Mouse (Mus musculus) embryonic fibroblast, embryonic 13.5 days (primary cell): ENCODE results near the gene Pmm2. TPM values are rescaled to one million over a fixed set of nuclear protein-coding genes. Genes with fewer than 3 reads are reported as not detected.

Source experiments
- H3K27ac ChIP-seq: 2 replicates; pipeline ENCODE4 v1.5.1; 2012; ENCODE audit warnings: low read length, control low read depth, inconsistent platforms; ENCODE audit not compliant: insufficient read depth
- H3K4me1 ChIP-seq: 2 replicates; pipeline ENCODE4 v1.6.1; 2011; ENCODE audit warnings: low read length; ENCODE audit not compliant: control insufficient read depth, insufficient read depth
- H3K4me3 ChIP-seq: 2 replicates; pipeline ENCODE4 v1.5.1; 2011; ENCODE audit warnings: mild to moderate bottlenecking, control low read depth, low read length; ENCODE audit not compliant: insufficient read depth
- CTCF ChIP-seq: IDR thresholded peaks from 2 replicates; pipeline ENCODE4 v1.5.1; 2011; ENCODE audit warnings: mild to moderate bottlenecking, control low read depth, low read length, moderate library complexity, borderline replicate concordance; ENCODE audit not compliant: insufficient read depth
- POLR2A ChIP-seq: IDR thresholded peaks from 2 replicates; pipeline ENCODE4 v1.6.1; 2011; ENCODE audit warnings: low read depth, mild to moderate bottlenecking, control low read depth, low read length, moderate library complexity
- polyA plus RNA-seq: library from polyadenylated mRNA; stranded (reverse); fragments of >200 nt; gene quantifications from 2 replicates; pipeline ENCODE4 v1.2.4, GENCODE M21; 2011; ENCODE audit warnings: low read depth; ENCODE audit not compliant: missing spikeins, insufficient read length

The Pmm2 gene
- polyA plus RNA-seq, 1 experiment: 46.7 TPM

DNA sequence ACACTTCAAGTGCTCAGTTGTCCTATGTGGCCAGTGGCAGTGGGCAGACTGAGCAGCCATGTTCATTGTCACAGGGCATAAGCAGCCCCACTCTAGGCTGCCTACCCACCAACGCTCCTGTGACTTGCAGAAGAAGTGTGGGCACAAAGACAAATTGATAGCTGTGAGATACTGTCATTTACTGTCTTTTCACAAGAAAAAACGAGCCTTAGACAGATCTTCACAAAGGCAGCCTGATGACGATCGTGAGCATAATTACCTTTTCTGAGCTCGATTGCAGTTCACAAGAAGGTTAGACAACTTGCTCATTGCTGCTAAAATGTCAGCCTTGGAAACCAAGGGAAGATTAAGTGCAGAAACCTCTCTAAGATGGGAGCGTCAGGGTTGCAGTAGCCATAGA lies 17.6 kb downstream of the Pmm2 start:
- Histone ChIP-seq H3K27ac (no peak overlapping the region), H3K4me3 (no peak overlapping the region), H3K4me1 (no peaks in the 10 kb centered on the region)
- no peak for TF ChIP-seq CTCF
- no peak for TF ChIP-seq POLR2A

DNA sequence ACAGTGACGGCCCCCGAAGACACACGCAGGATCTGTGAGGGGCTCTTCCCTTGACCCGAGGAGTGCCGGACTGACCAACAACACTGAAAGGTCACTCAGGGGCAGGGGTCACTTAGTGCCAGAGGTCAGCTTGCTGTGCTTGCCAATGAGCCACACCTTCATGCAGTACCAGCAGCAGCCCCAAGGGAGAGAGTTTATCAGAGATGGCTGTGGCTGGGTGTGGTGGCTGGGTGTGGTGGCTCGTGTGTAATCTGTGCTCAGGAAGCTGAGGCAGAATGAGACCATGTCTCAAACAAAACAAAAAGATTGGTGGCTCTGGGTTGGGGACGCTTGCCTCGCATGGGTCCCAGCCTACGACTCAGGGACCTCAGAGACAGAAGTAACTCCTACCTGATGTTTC lies 18.1 kb downstream of the Pmm2 start:
- Histone ChIP-seq H3K27ac (no peak overlapping the region), H3K4me3 (no peak overlapping the region)
- TF ChIP-seq CTCF: no peak
- TF ChIP-seq POLR2A: no peak

DNA sequence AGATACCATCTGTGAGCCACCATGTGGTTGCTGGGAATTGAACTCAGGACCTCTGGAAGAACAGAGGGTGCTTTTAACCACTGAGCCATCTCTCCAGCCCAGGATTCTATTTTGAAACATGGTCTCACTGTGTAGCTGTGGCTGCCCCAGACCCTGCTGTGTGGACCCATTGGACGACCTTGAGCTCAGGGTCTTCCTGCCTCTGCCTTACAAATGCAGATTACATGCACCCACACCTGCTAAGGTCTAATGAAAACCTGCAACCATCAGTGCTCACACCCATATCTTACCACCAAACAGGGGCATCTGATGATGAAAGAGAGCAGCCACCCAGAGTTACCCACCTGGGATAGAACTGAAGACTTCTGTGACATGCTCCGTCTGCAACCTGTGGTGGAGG lies 18.8 kb downstream of the Pmm2 start:
- Histone ChIP-seq H3K4me3 (no peak overlapping the region), H3K4me1 (no peaks in the 10 kb centered on the region), H3K27ac (no peak overlapping the region)
- no peak for TF ChIP-seq POLR2A
- TF ChIP-seq CTCF: no peak

More for the DNA sequence above, 18.1 kb downstream of the Pmm2 start:
- no peaks in the 10 kb centered on the region for H3K4me1 ChIP-seq

DNA sequence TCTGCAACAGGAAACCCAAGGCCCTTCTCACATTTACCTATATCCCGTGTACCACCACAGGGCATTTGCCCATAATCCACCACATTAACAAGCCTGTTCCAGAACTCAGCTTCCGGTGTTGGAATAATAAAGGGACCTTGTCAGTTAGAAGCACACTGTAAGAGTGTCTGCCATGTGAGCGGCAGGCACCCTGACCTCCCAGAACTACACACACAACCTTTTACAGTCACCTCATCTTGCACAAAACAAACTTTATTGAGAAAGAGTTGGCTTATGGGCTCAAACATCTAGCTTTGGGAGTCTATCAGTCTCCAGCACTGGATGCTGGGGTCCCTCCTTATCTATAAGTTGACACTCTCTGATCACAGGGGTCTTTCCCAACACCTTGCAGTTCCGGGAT lies 20.9 kb downstream of the Pmm2 start:
- Histone ChIP-seq H3K27ac (no peak overlapping the region), H3K4me1 (no peaks in the 10 kb centered on the region; the same call in 1 of the 2 replicates), H3K4me3 (no peak overlapping the region)
- TF ChIP-seq CTCF: no peak
- TF ChIP-seq POLR2A: no peak

DNA sequence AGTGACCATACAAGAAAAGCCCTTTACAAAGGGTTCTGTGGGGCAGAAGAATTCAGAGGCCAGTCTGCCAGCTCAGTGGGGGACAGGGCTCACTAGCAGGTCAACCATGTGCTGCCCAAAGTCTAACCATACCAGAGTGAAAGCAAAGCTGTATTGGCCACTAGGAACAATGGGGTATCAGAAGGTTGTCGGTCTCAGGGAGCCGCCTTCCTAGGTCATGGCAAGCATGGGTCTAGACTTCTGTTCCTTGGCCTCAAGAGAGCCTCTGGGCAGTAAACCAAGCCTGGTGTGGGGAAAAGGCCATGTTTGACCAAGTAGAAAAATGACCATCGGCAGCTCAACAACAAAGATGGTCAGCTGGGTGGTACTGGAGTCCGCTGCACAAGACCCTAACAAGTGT lies 21.3 kb downstream of the Pmm2 start:
- no peaks in the 10 kb centered on the region; the same call in 1 of the 2 replicates for H3K4me1 ChIP-seq
- TF ChIP-seq CTCF (no peak), POLR2A (no peak)
- no peak overlapping the region for H3K27ac ChIP-seq
- H3K4me3 ChIP-seq: no peak overlapping the region

DNA sequence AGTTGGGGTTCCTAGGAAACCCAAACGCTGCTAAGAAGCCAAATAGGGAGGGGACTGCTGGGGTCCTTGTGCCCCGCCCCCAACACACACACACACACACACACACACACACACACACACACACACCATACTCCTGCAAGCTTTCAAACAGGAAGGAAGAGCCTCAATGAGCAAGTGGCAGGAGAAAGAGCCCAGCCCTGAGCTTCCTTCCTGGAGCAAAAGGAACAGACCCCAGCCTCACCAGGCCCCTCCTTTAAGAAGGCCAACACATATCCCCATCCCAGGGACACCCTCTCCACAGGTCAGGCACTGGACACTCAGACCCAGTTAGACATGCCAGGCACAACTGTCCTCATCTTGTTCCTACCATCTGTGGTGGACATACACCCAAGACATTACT lies 25.5 kb downstream of the Pmm2 start:
- TF ChIP-seq POLR2A (no peak), CTCF (no peak)
- Histone ChIP-seq H3K4me3 (no peak overlapping the region), H3K4me1 (peaks cover 13% of the 10 kb centered on the region), H3K27ac (no peak overlapping the region)

DNA sequence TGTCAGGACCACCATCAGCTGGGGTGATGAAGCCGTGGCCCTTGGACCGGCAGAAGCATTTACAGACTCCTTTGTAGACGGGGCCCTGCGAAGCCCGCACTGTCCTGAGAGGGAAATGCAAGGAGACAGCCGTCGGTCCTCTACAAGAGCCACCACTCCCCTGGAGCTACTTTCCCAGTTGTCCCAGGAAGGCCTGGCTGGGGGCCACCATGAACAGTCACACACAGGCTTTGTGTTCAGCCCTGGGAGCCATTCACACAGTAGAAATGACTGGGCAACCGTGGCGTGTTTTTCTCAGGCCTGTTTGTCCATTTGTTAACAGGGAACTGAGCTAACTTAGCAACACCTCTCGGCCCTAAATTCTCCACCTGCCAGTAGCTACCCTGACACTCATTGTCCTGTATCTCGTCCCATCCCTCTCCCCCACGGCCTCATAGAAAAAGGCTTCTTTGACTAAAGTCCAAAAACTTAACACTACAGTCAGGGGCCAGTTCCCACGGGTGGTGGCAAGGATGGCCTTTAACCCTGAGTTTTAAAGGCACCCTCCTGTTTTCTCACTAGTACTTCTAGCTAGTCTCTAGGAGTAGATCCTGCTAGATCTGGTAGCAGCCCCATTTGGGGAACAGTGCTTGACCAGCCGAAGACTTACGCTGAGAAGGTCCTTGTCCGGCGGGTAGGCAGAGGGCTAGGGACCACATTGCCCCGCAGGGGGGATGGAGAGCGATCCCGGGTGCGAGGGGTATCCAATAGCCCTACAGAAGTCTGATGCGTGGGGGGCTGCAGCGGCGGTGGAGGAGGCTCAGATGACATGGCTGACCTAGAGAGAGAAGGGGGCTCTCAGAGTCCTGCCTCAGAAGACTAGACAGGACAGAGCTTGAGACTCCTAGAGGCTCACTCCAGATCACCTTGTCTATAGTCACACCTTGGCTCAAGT lies 26.4 kb downstream of the Pmm2 start:
- Histone ChIP-seq H3K4me3 (no peak overlapping the region), H3K4me1 (peaks cover 14% of the 10 kb centered on the region), H3K27ac (no peak overlapping the region)
- TF ChIP-seq POLR2A (no peak), CTCF (no peak)

DNA sequence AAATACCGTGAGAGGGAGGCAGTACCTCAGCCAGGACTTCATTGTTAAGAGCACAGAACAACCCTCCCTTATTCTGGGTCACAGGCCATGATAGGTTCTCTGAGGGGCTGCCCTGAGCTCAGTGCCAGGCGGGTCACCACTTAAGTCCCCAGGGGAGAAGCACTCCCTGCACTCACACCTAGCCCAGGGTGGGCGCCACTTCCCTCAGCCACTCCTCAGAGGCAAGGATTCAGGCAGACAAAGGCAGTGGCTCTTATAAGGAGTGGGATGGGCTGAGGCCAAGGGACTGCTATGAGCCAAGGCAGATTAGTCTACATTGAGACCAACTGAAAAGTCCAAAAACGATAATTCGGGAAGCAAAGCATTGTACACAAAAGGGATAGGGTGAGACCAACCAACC lies 27.9 kb downstream of the Pmm2 start:
- no peak overlapping the region for H3K27ac ChIP-seq
- TF ChIP-seq CTCF (no peak), POLR2A (no peak)
- H3K4me3 ChIP-seq: no peak overlapping the region
- H3K4me1 ChIP-seq: peaks cover 23% of the 10 kb centered on the region

DNA sequence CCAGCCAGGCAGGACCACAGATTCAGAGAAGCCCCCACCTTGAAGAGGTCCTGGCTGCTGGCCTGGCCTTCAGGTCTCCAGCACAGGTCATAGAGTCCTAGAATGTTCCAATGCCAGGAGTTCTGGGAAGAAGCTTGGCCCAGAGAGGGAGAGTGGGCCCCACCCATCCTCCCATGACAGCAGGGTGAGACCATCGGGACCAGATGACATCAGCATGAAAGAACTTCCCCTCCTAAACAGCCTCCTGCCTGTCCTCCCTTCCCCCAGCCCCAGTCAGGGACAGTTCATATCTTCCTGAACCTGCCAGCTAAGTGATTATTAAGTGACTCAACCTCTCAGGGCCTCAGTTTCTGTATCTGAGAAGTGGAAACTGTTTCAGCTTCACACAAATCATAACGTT lies 29.0 kb downstream of the Pmm2 start:
- TF ChIP-seq CTCF: no peak
- peaks cover 23% of the 10 kb centered on the region for H3K4me1 ChIP-seq
- H3K4me3 ChIP-seq: no peak overlapping the region
- peak overlapping the region; percentile 77; the same call in 1 of the 2 replicates for H3K27ac ChIP-seq

DNA sequence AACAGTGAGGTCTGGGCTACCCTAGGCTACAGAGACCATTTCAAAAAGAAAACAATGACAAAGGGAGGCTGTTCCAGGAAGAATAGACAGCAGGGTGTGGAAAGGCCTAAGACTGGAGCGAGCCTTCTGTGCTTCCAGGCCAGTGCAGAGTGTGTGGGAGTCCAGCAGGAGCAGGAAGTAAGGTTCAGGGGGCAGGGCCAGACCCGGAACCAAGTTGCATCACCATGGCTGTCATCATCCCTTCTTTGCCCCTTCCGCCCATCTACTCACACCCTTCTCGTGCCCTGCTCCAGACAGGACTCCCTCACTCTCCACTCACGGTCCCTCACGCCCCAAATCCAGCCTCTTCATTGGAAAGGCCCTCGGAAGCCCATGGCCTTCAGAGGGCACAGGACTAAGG lies 29.8 kb downstream of the Pmm2 start:
- Histone ChIP-seq H3K27ac (peak overlapping the region; percentile 77), H3K4me1 (peaks cover 23% of the 10 kb centered on the region), H3K4me3 (no peak overlapping the region)
- TF ChIP-seq POLR2A (no peak), CTCF (no peak)

DNA sequence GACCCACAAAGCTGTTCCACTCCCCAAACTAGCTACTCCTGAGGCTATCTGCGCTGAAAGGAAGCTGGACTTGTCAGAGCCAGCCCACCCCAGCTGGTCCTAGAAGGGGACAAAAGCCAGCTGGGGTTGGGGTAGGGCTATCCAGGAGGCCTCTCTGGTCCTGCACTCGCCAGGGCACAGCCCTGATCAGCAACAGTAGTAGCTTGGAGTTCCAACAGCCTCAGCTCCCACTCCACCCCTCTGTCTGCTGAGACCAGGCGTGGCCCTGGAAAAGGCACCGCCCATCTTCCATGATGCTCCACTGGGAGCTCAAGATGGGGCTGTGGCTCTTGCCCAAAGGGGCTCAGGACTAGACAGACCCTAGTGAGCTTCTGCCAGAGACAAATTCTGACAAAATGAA lies 30.3 kb downstream of the Pmm2 start:
- TF ChIP-seq POLR2A (no peak), CTCF (no peak)
- H3K4me3 ChIP-seq: no peak overlapping the region
- H3K27ac ChIP-seq: peak overlapping the region; percentile 77
- peaks cover 23% of the 10 kb centered on the region for H3K4me1 ChIP-seq

DNA sequence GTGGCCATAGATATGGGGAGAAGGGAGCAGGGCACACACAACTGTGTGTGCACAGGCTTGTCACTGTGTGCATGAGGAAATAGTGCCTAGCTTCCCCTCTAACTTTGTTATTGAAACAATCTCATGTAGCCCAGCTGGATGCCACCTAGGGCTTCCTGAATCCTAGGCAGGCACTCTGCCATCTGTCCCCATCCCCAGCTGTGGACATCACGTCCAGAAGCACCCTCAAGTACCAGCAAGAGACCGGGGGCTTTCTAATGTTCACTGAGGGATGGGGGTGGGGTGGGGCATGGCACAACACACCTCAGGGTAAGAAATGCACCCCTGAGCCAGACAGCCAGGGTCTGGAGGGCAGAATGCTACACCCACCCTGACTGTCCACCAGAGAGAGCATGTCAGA lies 30.9 kb downstream of the Pmm2 start:
- H3K4me3 ChIP-seq: no peak overlapping the region
- H3K4me1 ChIP-seq: peaks cover 23% of the 10 kb centered on the region
- TF ChIP-seq POLR2A (no peak), CTCF (no peak)
- H3K27ac ChIP-seq: no peak overlapping the region
